Mouse (Mus musculus): ENCODE measurements around the gene Adora2a. TPM values are rescaled to one million over a fixed set of nuclear protein-coding genes. Genes with fewer than 3 reads are reported as not detected.
"Not testable (repeated sequence)": the region's sequence is repeated elsewhere in the genome, so short reads cannot be mapped to it uniquely, and the experiment has no call there.

Gene Adora2a
- polyA plus RNA-seq, 1 experiment from 2014 or later, result 5.1 TPM

DNA sequence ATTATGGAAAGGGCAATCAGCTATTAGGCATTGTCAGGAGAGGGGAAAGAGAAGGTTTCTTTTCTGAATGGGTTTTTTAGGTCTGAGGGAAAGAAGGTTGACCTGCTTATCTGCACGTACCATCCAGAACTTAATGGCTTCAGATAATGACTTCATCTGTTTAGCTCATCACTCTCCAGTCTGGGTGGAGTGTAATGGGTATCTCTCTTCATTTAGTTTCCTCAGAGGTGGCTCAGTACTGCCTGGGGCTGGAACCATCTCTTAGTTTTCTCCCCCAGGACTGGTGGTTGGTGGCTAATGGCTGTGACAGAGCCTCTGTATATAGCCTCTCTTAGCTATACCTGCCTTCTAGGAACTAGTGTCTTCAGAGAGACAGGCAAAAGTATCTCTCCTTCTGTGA, 25.3 kb upstream of the Adora2a start:
- H3K4me1 ChIP-seq (ENCODE audit: control insufficient read depth, insufficient read depth, low read length), result no peaks in the 10 kb centered on the region
- H3K27me3 ChIP-seq (ENCODE audit: control insufficient read depth, insufficient read depth, low read length), result no peaks in the 10 kb centered on the region
- no peak overlapping the region for H3K9ac ChIP-seq (replicated peaks; ENCODE audit: low read length)
- H3K4me2 ChIP-seq (ENCODE audit: low read length), result no peak overlapping the region
- 97% methylated on average over 1 of the region's 1 CpGs for WGBS
- ATAC-seq (ENCODE audit: low FRiP score, low TSS enrichment) (no peak), DNase-seq (no peak)
- no peaks in the 10 kb centered on the region for H3K9me3 ChIP-seq (ENCODE audit: control insufficient read depth, low read length)
- peaks cover 14% of the 10 kb centered on the region for H3K36me3 ChIP-seq (ENCODE audit: control insufficient read depth, insufficient read depth, low read length)
- H3K27ac ChIP-seq (replicated peaks; ENCODE audit: low read depth, low read length), result no peak overlapping the region
- H3K4me3 ChIP-seq (replicated peaks; ENCODE audit: low read depth, low read length), result no peak overlapping the region

DNA sequence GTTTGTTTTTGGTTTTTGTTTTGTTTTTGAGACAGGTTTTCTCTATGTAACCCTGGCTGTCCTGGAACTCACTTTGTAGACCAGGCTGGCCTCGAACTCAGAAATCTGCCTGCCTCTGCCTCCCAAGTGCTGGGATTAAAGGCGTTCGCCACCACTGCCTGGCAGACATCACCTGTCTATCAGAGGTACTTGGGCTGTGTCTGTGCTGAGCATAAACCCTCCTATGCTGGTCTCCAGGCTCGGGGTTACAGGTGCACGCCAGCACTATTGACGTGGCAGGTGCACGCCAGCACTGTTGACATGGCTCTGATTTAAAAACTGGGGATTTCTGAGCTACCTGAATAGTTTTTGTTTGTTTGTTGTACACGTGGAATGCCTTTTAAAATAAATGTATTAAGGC, 24.5 kb upstream of the Adora2a start:
- H3K27ac ChIP-seq (replicated peaks; ENCODE audit: low read depth, low read length); H3K4me3 ChIP-seq (replicated peaks; ENCODE audit: low read depth, low read length); ATAC-seq (ENCODE audit: low FRiP score, low TSS enrichment); DNase-seq; H3K27me3 ChIP-seq (ENCODE audit: control insufficient read depth, insufficient read depth, low read length); H3K9me3 ChIP-seq (ENCODE audit: control insufficient read depth, low read length); H3K9ac ChIP-seq (replicated peaks; ENCODE audit: low read length); H3K4me2 ChIP-seq (ENCODE audit: low read length); H3K4me1 ChIP-seq (ENCODE audit: control insufficient read depth, insufficient read depth, low read length): not testable (repeated sequence)
- 90% methylated on average over 8 of the region's 8 CpGs for WGBS
- H3K36me3 ChIP-seq (ENCODE audit: control insufficient read depth, insufficient read depth, low read length), result peaks cover 20% of the 10 kb centered on the region

GRCm38 (mm10) chr10:75293288-75293687, 23.4 kb upstream of the Adora2a start:
- no peak for ATAC-seq (ENCODE audit: low FRiP score, low TSS enrichment)
- H3K9ac ChIP-seq (replicated peaks; ENCODE audit: low read length), result no peak overlapping the region
- no peak overlapping the region for H3K27ac ChIP-seq (replicated peaks; ENCODE audit: low read depth, low read length)
- H3K9me3 ChIP-seq (ENCODE audit: control insufficient read depth, low read length), result no peaks in the 10 kb centered on the region
- no peak overlapping the region for H3K4me2 ChIP-seq (ENCODE audit: low read length)
- H3K36me3 ChIP-seq (ENCODE audit: control insufficient read depth, insufficient read depth, low read length), result peaks cover 20% of the 10 kb centered on the region
- no peak overlapping the region for H3K4me3 ChIP-seq (replicated peaks; ENCODE audit: low read depth, low read length)
- no peaks in the 10 kb centered on the region for H3K27me3 ChIP-seq (ENCODE audit: control insufficient read depth, insufficient read depth, low read length)
- no peaks in the 10 kb centered on the region for H3K4me1 ChIP-seq (ENCODE audit: control insufficient read depth, insufficient read depth, low read length)
- 83% methylated on average over 3 of the region's 3 CpGs for WGBS
- DNase-seq, result no peak

DNA sequence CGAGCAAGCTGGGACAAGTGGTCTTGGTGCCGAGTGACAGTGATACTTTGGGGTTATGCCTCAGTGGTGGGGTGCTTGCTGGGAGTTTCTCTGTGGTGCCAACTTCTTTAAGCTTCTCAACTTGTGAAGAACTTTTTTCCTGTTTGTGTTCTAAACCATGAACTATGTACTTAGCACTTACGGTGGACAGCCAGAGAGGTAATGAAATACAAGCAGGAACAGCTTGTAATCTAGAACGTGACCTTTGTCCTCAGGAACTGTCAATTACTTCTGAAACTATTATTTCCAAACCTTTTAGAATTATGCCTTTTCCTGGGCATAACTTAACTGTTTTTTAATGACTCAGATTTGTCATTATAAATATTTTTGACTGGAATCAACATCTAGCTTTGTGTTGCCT, 22.3 kb upstream of the Adora2a start:
- WGBS, result 86% methylated on average over 4 of the region's 4 CpGs
- Histone ChIP-seq H3K4me3 (replicated peaks; ENCODE audit: low read depth, low read length) (no peak overlapping the region), H3K9ac (replicated peaks; ENCODE audit: low read length) (no peak overlapping the region), H3K4me1 (ENCODE audit: control insufficient read depth, insufficient read depth, low read length) (no peaks in the 10 kb centered on the region), H3K9me3 (ENCODE audit: control insufficient read depth, low read length) (no peaks in the 10 kb centered on the region), H3K4me2 (ENCODE audit: low read length) (no peak overlapping the region), H3K27me3 (ENCODE audit: control insufficient read depth, insufficient read depth, low read length) (no peaks in the 10 kb centered on the region), H3K27ac (replicated peaks; ENCODE audit: low read depth, low read length) (no peak overlapping the region), H3K36me3 (ENCODE audit: control insufficient read depth, insufficient read depth, low read length) (peaks cover 16% of the 10 kb centered on the region)
- DNase-seq (no peak), ATAC-seq (ENCODE audit: low FRiP score, low TSS enrichment) (no peak)

DNA sequence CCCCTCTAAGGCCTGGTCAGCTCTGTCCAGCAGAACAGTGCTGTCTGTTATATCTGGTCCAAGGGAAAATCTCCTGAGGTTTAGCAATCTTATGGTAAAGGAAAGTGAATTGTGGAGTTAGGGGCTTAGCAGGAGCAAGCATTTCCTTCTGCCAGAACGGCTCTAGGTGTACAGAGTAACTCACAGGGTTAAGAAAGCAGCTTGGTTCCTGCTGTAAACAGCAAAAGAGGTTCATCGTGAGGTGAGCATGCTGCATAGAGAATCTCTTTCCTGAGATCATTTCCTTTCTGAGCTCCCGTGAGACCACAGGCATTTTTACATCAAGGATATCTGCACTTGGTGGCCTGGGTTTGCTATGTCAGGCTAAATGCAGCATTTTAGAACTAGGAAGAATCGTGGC, 21.8 kb upstream of the Adora2a start:
- H3K4me2 ChIP-seq (ENCODE audit: low read length), result no peak overlapping the region
- DNase-seq, result no peak
- no peak overlapping the region for H3K9ac ChIP-seq (replicated peaks; ENCODE audit: low read length)
- no peaks in the 10 kb centered on the region for H3K9me3 ChIP-seq (ENCODE audit: control insufficient read depth, low read length)
- no peaks in the 10 kb centered on the region for H3K27me3 ChIP-seq (ENCODE audit: control insufficient read depth, insufficient read depth, low read length)
- H3K4me1 ChIP-seq (ENCODE audit: control insufficient read depth, insufficient read depth, low read length), result no peaks in the 10 kb centered on the region
- peaks cover 16% of the 10 kb centered on the region for H3K36me3 ChIP-seq (ENCODE audit: control insufficient read depth, insufficient read depth, low read length)
- no peak for ATAC-seq (ENCODE audit: low FRiP score, low TSS enrichment)
- H3K27ac ChIP-seq (replicated peaks; ENCODE audit: low read depth, low read length), result no peak overlapping the region
- H3K4me3 ChIP-seq (replicated peaks; ENCODE audit: low read depth, low read length), result no peak overlapping the region
- 82% methylated on average over 4 of the region's 4 CpGs for WGBS

GRCm38 (mm10) chr10:75298608-75299007, 18.1 kb upstream of the Adora2a start:
- H3K27me3 ChIP-seq (ENCODE audit: control insufficient read depth, insufficient read depth, low read length), result no peaks in the 10 kb centered on the region
- H3K36me3 ChIP-seq (ENCODE audit: control insufficient read depth, insufficient read depth, low read length), result peaks cover 24% of the 10 kb centered on the region
- DNase-seq (no peak), ATAC-seq (ENCODE audit: low FRiP score, low TSS enrichment) (no peak)
- H3K4me1 ChIP-seq (ENCODE audit: control insufficient read depth, insufficient read depth, low read length), result no peaks in the 10 kb centered on the region
- H3K9me3 ChIP-seq (ENCODE audit: control insufficient read depth, low read length), result no peaks in the 10 kb centered on the region
- H3K27ac ChIP-seq (replicated peaks; ENCODE audit: low read depth, low read length), result no peak overlapping the region
- H3K4me3 ChIP-seq (replicated peaks; ENCODE audit: low read depth, low read length), result no peak overlapping the region
- H3K4me2 ChIP-seq (ENCODE audit: low read length), result no peak overlapping the region
- H3K9ac ChIP-seq (replicated peaks; ENCODE audit: low read length), result no peak overlapping the region
- 86% methylated on average over 5 of the region's 5 CpGs for WGBS

DNA sequence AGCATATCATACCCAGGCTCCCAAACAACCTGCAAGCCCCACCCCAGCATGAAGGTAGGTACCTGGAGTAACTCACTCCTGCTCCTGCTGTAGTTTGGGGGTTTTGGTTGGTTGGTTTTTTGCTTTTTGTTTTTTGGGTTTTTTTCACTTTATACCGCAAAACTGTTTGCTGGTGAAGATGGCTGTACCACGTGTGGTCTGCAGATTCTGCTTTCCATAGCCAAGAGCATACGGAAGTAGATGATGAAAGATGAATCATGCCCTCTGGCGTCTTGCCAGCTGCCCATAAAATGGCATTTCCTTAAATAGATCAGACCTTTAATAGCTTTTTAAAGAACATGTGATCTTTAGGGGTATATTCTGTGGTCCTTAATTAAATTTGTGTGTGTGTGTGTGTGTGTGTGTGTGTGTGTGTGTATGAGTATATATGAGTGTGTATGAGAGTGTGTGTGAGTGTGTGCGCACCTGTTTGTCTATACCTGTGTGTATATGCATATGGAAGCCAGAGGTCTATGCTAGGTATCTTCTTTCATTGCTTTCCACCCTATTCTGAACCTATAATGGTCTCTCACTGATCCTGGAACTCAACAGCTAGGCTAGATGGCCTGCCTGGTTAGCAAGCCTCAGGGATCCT, 16.8 kb upstream of the Adora2a start:
- Histone ChIP-seq H3K36me3 (ENCODE audit: control insufficient read depth, insufficient read depth, low read length) (peaks cover 26% of the 10 kb centered on the region), H3K4me2 (ENCODE audit: low read length) (no peak overlapping the region), H3K9me3 (ENCODE audit: control insufficient read depth, low read length) (no peaks in the 10 kb centered on the region), H3K4me1 (ENCODE audit: control insufficient read depth, insufficient read depth, low read length) (no peaks in the 10 kb centered on the region), H3K27ac (replicated peaks; ENCODE audit: low read depth, low read length) (no peak overlapping the region), H3K27me3 (ENCODE audit: control insufficient read depth, insufficient read depth, low read length) (no peaks in the 10 kb centered on the region), H3K9ac (replicated peaks; ENCODE audit: low read length) (no peak overlapping the region), H3K4me3 (replicated peaks; ENCODE audit: low read depth, low read length) (no peak overlapping the region)
- DNase-seq (no peak), ATAC-seq (ENCODE audit: low FRiP score, low TSS enrichment) (no peak)
- WGBS, result 91% methylated on average over 5 of the region's 5 CpGs

GRCm38 (mm10) chr10:75301195-75301806, 15.4 kb upstream of the Adora2a start:
- DNase-seq (no peak), ATAC-seq (ENCODE audit: low FRiP score, low TSS enrichment) (no peak)
- Histone ChIP-seq H3K9ac (replicated peaks; ENCODE audit: low read length) (no peak overlapping the region), H3K4me3 (replicated peaks; ENCODE audit: low read depth, low read length) (no peak overlapping the region), H3K4me1 (ENCODE audit: control insufficient read depth, insufficient read depth, low read length) (no peaks in the 10 kb centered on the region), H3K36me3 (ENCODE audit: control insufficient read depth, insufficient read depth, low read length) (peaks cover 33% of the 10 kb centered on the region), H3K27ac (replicated peaks; ENCODE audit: low read depth, low read length) (no peak overlapping the region), H3K27me3 (ENCODE audit: control insufficient read depth, insufficient read depth, low read length) (no peaks in the 10 kb centered on the region), H3K9me3 (ENCODE audit: control insufficient read depth, low read length) (no peaks in the 10 kb centered on the region), H3K4me2 (ENCODE audit: low read length) (no peak overlapping the region)
- WGBS, result 94% methylated on average over 12 of the region's 12 CpGs

- Histone ChIP-seq H3K27me3 (ENCODE audit: control insufficient read depth, insufficient read depth, low read length) (no peaks in the 10 kb centered on the region), H3K36me3 (ENCODE audit: control insufficient read depth, insufficient read depth, low read length) (peaks cover 30% of the 10 kb centered on the region), H3K4me1 (ENCODE audit: control insufficient read depth, insufficient read depth, low read length) (no peaks in the 10 kb centered on the region), H3K4me3 (replicated peaks; ENCODE audit: low read depth, low read length) (no peak overlapping the region), H3K27ac (replicated peaks; ENCODE audit: low read depth, low read length) (no peak overlapping the region), H3K9me3 (ENCODE audit: control insufficient read depth, low read length) (no peaks in the 10 kb centered on the region), H3K4me2 (ENCODE audit: low read length) (no peak overlapping the region), H3K9ac (replicated peaks; ENCODE audit: low read length) (no peak overlapping the region)
- no peak for DNase-seq
- 99% methylated on average over 4 of the region's 4 CpGs for WGBS
- ATAC-seq (ENCODE audit: low FRiP score, low TSS enrichment), result no peak
These were observed 14.7 kb upstream of the Adora2a start for GRCm38 (mm10) chr10:75301937-75302336.

Measured in midbrain, embryonic 14.5 days (tissue).